Mouse (Mus musculus) left cerebral cortex, postnatal 14 days (tissue): Measurements from ENCODE around the gene Relch. TPM values are rescaled to one million over a fixed set of nuclear protein-coding genes. Genes with fewer than 3 reads are reported as not detected.
"Not testable (repeated sequence)": the region's sequence is repeated elsewhere in the genome, so short reads cannot be mapped to it uniquely, and the experiment has no call there.

Experiments used
- DNase-seq, 2 experiments: peaks; one replicate each; pipeline ENCODE4 v3.0.0; 2021 to 2022; ENCODE audit warnings: low spot score in 2 of 2, mixed read lengths in 1 of 2
- intact Hi-C: fragments of 180-260 bp; cut with DNase I; formaldehyde crosslinking; loops from one replicate; pipeline ENCODE4 v1.15.1; 2025
- total RNA-seq, 2 experiments: library from RNA; stranded (reverse); gene quantifications; 2 replicates each; pipeline ENCODE4 v1.2.3; 2021

Relch gene
- total RNA-seq, 2 experiments from 2014 or later: 102 to 103 TPM

DNA sequence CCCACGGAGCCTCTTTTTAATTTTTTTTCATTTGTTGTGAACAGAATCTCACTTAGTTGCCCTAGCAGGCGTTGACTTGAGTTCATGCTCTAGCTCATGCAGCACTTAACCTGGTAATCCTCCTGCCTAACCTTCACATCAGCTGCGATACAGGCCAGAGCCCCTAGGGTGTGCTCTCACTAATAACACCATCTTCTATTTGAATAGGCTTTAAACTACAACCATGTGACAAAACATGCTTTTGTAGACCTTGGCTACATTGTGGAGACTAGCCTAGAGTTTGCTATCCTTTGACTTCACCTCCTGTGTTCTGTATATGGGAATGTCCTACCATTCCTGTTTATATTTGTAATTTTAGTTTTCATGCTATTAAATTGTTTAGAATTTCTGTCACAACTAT, 71.7 kb downstream of the Relch start:
- intact Hi-C loops: loop anchor here (10.0 kb wide), 1 partner anchor 289 kb away; no protein-coding TSS in a partner anchor
- no peak for DNase-seq

DNA sequence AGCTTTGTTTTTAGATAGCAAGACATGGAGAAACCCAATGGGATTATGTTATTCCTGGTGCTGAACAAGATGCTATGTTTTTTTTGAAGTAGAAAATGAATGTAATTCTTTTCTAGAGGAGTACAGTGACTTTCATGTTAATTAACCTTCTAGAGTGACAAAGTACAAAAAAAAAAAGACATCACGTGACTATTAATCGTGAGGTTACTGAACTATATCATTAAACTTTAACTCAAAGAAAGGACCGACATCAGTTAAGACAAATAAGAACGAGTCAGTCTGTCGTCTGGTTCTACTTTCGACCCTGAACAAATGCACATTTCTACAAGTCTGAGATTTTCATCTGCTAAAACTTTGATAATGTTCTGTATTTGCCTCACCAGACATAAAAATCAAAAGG, 74.7 kb downstream of the Relch start:
- no peak for DNase-seq
- intact Hi-C loops: loop anchor here (10.0 kb wide), 1 partner anchor 286 kb away; no protein-coding TSS in a partner anchor

DNA sequence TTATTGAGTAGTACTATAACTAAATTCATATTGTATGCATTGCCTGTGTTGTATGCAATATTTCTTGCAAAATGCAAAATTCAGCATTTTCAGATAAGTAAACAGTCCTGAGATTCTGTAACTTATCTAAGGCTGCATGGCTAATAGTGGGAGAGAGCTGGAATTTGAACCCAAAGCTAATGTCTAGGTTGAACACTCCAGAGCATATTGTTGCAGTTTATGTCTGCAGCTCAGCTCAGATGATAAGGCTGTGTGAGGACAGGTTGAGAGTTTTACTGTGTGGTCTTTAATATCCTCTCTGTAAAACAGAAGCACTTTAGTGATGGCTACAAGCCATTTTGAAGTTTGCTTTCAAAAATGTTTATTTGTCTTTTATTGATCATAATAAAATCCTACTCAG, 75.8 kb downstream of the Relch start:
- DNase-seq: no peak
- intact Hi-C loops: loop anchor here (10.0 kb wide), 1 partner anchor 285 kb away; no protein-coding TSS in a partner anchor

DNA sequence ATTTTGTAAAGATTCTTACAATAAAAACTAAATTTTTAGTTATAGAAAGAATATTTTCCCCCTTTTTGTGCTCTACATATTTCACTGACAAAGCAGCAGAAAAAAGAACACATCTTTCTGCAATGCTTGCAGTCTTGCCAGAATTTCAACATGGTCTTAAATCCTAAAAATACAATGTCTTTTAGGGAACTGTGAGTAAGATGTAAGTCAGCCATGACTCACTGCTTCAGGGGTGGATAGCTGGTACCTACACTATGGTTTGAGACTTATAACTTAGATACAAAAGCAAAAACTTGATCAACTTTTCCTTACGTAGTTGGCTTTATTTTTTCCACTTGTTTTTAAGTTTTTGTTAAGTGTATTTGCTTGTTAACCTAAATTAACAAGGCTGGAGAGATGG, 78.8 kb downstream of the Relch start:
- intact Hi-C loops: no loop called here
- peak in 1 of 2 experiments; percentile 57 for DNase-seq

DNA sequence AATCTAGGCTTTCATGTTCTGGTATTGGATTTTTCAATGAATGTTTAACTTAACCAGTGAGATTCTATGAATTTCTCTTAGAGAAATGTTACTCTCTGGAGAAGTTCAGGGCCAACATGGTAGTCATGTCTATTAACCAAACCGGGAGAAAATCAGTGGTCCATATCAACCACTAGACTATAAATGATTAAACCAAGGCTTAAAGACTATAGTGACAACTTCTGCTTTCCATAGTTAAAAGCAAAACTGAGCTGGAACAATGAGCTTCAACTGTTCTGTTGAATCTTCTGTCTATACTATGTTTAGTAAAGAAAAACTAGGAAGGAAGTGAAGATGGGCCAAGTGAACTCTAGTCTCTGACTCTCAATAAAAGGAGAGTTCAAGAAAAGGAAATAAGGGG, 82.8 kb downstream of the Relch start:
- no peak for DNase-seq
- intact Hi-C loops: no loop called here

DNA sequence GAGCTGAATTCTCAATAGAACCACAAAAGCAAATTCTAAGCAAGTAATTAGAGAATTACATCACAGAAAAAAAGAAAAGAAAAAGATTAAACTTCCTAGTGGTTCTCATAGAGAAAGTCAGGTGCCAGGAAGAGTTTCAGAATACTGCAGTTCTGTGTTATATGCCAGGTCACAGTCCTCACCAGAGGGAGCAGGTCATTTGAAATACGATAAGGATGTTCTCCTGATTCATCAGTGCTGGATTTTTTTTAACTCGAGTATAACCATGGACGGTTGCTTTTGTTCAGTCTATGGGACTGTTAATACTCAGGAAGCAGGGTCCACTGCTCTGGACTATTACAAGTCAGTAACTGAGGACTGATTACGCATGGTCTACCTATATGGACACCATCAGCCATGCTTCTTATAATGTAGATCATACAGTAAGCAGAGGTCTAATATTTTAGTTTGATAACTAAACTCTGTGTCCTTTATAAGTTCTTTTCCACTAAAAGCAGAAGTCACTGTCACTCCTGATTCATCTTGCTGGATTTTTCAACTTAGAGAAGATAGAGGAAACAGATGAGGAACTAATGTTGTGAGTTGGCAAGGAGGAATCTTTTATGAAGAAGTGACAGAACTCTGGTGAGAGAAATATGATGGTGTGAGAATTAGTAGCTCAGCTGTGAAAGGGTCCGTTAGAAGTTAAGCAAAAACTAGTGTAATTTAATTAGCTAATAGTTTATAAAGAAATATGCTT, 83.4 kb downstream of the Relch start:
- intact Hi-C loops: no loop called here
- no peak for DNase-seq

DNA sequence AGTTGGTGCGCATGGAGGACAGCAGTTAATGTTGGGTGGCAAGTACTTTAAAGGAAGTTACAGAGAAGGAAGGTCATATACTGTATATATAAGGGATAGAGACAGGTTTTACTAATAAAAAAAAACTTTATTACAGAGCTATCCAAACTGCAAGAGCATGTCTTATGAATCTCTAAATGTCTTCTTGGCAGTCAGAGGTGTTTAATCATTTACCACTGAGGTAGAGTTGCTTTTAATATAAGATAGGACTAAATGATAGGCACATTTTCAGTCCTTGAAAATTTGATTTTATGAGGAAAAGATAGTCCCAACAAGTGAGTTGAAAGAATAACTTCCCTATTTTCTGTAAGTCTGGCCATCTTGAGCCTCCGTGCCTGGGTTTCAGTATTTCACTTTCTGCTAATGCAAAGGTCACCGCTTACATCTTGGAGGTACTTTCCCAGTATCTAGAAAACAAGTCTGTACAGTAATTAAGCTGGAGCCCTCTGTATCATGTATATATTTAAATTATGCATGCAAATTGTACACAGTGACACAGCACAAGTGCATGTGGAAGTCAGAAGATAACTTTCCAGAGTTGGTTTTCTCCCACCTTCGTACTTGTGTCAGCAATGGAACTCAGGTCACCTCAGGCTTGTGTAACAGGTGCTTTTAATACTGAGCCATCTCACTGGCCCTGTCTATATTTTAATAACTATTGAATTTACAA, 84.6 kb downstream of the Relch start:
- DNase-seq: no peak
- intact Hi-C loops: no loop called here

DNA sequence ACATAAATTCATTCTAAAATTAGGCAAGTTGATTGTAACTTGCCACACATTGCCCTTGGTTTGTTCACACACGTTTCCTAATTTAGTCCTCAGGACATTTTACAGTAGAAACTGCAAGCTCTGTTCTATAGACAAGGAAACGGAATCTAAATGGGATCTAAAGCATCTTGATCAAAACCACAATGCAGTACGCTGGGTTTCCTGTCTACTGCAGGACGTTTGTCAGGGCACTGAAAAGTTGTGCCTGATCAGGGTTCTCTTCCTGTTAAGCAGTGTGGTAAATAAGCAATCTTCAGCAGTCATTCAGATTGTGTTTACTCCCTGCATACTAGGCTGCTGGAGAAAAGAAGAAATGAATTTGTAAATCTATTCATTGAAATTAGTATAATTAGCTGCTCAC, 88.5 kb downstream of the Relch start:
- intact Hi-C loops: loop anchor here (10.0 kb wide), 1 partner anchor 243 kb away; the partner anchor contains the start of gene Zcchc2
- no peak for DNase-seq

DNA sequence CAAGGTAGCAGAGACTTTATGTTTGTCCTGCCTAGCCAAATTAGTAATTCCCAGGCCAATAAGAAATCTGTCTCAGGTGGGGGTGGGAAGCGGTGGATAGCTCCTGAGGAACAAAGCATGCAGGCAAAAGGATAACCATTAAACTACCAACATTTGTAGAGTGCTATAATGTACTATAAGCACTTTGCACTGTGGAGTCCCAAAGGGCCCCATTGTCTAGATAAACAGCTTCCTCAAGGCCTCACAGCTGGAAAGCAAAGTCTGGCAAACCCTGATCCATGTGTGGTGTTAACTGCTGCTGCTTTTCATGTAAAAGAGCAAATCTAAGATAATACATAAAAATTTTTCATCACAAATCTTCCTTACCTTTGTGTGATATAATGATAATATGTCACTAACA, 89.3 kb downstream of the Relch start:
- DNase-seq: no peak
- intact Hi-C loops: loop anchor here (10.0 kb wide), 1 partner anchor 242 kb away; the partner anchor contains the start of gene Zcchc2

DNA sequence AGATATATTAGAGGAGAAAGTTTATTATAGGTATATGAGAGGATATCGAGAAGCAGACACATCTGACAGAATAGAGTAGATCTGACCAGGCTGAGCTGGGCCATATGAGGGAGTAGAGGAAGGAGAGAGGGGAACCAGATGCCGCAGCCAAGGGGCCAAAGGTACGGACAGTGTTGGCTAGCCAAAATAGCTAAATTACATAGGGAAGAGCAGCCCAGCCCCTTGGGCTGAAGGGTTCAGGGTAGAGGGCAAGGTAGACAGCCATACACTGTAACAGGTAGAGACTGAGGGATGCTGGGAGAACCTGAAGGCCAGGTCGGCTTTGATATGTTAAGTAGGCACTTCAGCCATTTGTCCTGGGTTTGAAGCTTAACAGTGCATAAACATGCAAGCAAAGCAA, 95.1 kb downstream of the Relch start:
- intact Hi-C loops: loop anchor here (10.0 kb wide), 1 partner anchor 236 kb away; the partner anchor contains the start of gene Zcchc2
- no peak for DNase-seq

DNA sequence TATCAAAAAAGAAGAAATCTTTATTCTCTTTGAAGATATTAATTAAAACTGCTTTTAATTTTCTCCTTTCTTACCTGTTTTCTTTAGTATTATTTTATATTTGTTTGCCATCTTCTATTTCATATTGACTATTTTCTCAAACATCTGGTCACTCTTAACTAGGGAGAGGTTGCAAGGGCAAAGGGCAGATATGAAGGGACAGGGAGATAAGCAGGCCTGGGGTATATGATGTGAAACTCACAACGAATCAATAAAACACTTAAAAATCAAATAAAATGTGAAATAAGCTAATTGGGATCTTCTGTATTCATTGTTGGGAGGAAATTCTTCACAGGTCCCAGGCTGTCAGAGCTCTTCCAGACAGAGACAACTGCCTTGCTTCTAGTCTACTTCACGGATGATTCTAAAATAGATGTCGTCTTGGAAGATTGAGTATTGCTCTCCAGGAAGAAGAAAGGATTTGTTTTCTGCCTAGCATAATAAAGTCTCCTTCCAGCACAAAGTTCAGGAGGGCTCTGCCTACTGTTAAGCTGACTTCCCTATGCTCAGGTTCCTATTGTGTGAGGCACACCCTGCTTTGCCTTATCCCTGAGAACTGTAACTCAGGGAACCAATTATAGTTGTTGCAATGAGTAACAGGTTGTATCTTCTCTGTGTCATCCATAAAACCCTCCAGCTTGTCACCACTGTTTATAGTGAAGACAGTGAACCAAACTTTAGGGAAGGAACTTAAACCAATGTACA, 95.9 kb downstream of the Relch start:
- intact Hi-C loops: loop anchor here (10.0 kb wide), 1 partner anchor 235 kb away; the partner anchor contains the start of gene Zcchc2
- DNase-seq: no peak

DNA sequence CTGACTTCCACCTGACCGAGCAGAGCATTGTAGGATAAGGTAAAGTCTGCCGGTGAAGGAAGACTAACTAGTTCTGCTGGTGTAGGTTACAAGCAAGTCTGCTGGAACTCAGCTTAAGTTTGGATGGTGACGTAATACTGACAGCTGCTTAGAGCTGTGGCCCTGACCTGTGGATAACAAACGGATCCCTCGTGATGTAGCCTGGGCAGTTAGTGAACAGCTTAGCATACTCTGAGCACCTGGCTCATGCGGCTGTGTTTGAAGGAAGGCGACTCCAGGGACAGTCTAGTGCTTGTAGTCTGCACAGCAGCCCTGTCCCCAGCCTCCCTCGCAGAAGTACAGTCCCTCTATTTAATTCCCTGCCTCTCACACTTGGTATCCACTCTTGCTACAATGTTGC, 101.9 kb downstream of the Relch start:
- DNase-seq: no peak
- intact Hi-C loops: no loop called here

DNA sequence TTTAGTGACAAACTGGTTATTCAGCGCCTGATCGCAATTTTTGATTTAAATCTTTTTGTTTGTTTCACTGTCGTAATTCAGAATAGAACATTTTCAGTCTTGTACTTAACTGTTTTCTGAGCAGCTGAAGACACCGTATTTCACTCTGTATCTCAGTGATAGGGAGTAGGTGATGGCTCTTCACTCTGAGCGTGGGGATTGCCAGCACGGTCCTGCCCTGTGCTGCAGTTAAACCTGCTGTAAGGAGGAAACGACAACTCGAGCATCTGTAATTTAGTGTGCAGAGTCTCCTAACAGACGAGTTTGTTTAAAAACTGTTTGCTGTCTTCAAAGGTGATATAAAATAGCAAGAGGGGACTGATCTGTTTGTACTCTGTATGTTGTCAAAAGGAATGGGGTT, 102.4 kb downstream of the Relch start:
- intact Hi-C loops, DNase-seq: not testable (repeated sequence)

DNA sequence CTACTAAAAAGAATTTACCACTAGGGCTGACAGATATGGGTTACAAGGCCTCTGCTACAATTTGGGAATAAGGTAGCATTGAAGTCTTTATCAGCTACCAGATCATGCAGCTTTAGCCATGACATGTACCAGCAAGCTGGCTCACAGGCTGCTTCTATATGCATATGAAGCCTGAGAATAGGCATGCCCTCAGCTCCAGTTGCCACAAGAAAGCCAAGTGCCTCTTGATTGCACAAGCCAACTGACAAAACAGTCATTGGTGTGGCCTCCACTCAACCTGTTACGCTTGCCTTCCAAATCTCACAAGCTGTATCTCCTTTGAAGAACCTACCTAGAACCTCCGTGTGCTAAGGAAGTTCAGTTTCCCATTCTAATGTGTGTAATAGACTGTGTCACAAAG, 104.7 kb downstream of the Relch start:
- no peak for DNase-seq
- intact Hi-C loops: no loop called here

DNA sequence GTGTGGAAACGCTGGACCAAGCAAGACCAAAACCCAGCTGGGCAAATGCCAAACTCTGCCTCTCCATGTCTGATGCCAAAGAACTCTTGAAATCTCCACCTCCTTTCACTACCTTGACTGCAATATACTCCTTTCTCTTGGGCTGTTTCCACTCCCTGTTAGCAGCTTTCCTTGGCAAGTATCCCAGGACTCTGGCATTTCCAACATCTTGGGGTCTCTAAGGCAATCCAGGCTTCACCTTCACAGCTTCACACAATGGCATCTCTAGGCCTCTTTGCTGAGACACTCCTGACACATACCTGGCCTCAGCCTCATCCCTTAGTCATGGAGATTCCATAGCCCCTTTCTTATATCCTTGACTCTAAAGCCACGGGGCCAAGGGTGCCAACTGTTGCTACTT, 107.0 kb downstream of the Relch start:
- DNase-seq: no peak
- intact Hi-C loops: no loop called here

DNA sequence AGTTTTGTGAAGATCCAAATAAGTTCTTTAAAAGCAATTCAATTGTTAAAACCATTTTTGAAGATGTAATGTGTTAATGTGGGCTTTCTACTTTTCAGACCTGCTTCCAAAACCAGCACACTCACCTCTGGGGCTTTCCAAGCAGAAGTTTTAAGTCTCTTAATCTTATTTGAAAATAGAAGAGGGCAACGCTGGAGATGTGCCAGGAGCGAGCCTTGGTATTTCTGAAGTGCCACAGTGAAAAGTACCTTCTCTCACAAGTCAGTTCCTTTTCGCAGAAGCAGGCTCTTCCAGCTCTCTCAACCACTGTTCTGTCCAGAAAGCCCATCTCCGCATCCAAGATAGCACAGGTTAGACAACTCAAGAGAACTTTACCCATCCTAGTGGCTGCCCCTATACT, 112.8 kb downstream of the Relch start:
- DNase-seq: no peak
- intact Hi-C loops: no loop called here

DNA sequence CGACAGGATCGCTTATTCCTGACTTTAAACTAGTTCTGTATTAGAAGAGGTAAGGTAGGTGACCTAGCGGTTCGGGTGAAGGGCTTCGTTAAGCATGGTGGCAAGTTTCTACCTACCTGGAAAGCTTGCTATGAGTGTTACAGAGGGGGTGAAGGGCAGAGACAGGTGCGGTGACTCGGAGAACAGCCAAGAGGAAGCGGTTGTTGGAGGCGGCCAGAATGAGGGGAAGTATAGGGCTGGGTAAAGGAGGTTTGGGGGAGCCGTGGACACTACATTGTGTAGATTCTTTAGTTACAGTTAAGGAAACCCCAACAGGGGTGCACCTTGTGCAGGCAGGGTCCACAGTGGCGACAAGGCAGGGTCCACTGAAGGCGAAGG, 116.4 kb downstream of the Relch start:
- DNase-seq: no peak
- intact Hi-C loops: loop anchor here (2.0 kb wide), 1 partner anchor 211 kb away; the partner anchor contains the start of gene Zcchc2

DNA sequence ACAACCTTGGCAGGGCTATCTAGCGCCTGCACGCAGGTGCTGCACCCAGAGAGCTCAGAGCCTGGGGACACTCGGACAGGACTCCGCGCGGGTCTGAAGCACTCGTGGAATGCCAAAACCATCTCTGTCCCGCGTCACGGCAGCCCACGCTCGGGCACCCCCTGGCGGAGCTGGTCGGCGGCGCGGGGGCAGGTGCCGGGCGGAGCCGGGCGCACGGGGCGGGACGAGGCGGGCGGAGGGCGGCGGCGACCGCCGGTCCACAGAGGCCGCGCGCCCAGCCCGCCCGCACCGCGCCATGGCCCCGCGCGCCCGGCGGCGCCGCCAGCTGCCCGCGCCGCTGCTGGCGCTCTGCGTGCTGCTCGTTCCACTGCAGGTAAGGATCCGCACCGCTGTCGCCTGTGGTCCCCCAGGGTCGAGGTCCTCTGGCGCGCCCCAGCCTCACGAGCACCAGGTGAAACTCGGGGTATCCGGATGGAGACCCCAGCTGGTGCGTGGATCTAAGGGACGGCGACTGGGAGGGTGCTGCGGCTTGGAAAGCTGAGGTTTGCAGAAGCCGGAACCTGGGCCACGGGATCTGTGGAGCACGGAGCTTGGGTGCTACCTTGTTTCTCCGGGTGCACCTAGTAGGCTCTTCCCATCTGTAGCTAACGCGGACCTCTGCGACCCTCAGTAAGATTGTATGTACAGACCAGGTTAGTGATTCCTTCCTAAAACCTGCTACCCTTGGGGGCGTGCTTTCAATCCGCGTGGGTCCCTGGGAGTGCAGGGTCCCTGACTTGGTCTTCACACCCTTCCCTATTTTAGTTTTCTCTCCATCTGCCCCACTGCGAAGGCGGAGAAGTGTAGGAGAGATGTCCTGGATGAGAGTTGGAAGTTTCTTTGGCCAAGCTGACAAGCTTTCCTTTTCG, 117.0 kb downstream of the Relch start, which contains the start of gene Tnfrsf11a:
TSS of gene Tnfrsf11a (plus strand) at position 262 of the 908 bp plus-strand sequence.
- peak; percentile 43 to 60 for DNase-seq
- intact Hi-C loops: loop anchor here (2.0 kb wide), 1 partner anchor 210 kb away; the partner anchor contains the start of gene Zcchc2
